Mouse (Mus musculus) cortical plate, adult 2 months (tissue): Measurements from ENCODE around the gene Cnih1.

Experiments
- CTCF ChIP-seq: fragments of 200-500 bp; IDR thresholded peaks from 2 replicates; pipeline ENCODE4 v1.5.1; 2011; ENCODE audit warnings: mild to moderate bottlenecking, control low read depth, low read length; ENCODE audit not compliant: insufficient read depth; ENCODE audit errors: extremely low read depth
- POLR2A ChIP-seq: fragments of 200-500 bp; IDR thresholded peaks from 2 replicates; pipeline ENCODE4 v1.6.1; 2011; ENCODE audit warnings: mild to moderate bottlenecking, low read length, control low read depth; ENCODE audit not compliant: insufficient read depth; ENCODE audit errors: extremely low read depth

- TF ChIP-seq CTCF (no peak), POLR2A (no peak)
Observed at GRCm38 (mm10) chr14:46760355-46761029, 27.7 kb downstream of the Cnih1 start, which contains the start of gene Cdkn3.
